Mouse (Mus musculus) myocyte (in vitro differentiated cells): ENCODE measurements around the gene Ggt5.

Source experiments
- E2F4 ChIP-seq: IDR thresholded peaks from one replicate; pipeline ENCODE4 v1.6.1; 2011; ENCODE audit warnings: mild to moderate bottlenecking, control low read depth, moderate library complexity; ENCODE audit not compliant: insufficient read depth
- MAX ChIP-seq: IDR thresholded peaks from one replicate; pipeline ENCODE4 v1.6.1; 2011; ENCODE audit warnings: low read depth, mild to moderate bottlenecking, control low read depth

DNA sequence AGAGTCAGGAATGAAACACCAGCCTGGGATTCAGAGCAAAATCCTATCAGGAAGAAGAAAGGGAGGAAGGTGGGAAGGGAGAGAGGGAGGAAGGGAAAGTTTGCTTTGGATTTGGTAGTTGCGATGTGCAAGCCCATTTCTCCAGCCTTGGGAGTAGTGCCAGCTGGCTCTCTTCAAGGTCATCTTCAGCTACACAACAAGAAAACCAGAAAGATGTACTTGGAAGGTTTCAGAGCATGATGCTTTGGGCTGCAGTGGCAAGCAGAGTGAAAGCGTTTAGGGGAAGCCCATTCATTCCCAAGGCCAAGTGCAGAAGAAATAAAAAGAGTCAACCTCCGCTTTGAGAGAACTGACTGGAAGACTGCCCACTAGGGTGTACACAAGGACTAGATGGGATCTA is 38.4 kb downstream of the Ggt5 start:
- TF ChIP-seq E2F4 = no peak
- no peak for TF ChIP-seq MAX
